Mouse (Mus musculus) bone marrow, adult 2 months (tissue): Measurements from ENCODE around the gene Bloc1s5. TPM values are rescaled to one million over a fixed set of nuclear protein-coding genes. Genes with fewer than 3 reads are reported as not detected.
A peak's percentile ranks its signal among the peaks of the same experiment; 100 is the strongest.
"Not testable (repeated sequence)": the region's sequence is repeated elsewhere in the genome, so short reads cannot be mapped to it uniquely, and the experiment has no call there.

Experiments
- H3K27ac ChIP-seq: fragments of 200-500 bp; 2 replicates; pipeline ENCODE4 v1.5.1; 2012; ENCODE audit warnings: low read depth, mild to moderate bottlenecking, control low read depth, inconsistent platforms, low read length; ENCODE audit not compliant: control insufficient read depth, poor library complexity, insufficient read depth
- H3K4me1 ChIP-seq: fragments of 200-500 bp; 2 replicates; pipeline ENCODE4 v1.6.1; 2011; ENCODE audit warnings: low read length; ENCODE audit not compliant: control insufficient read depth, insufficient read depth
- H3K4me3 ChIP-seq: fragments of 200-500 bp; replicated peaks from 2 replicates; pipeline ENCODE3; 2011; ENCODE audit warnings: mild to moderate bottlenecking, low read depth, low read length, control low read depth; ENCODE audit not compliant: control insufficient read depth
- CTCF ChIP-seq: fragments of 200-500 bp; IDR thresholded peaks from 2 replicates; pipeline ENCODE4 v1.5.1; 2011; ENCODE audit warnings: low read length, control low read depth; ENCODE audit not compliant: control insufficient read depth, insufficient read depth
- POLR2A ChIP-seq: fragments of 200-500 bp; IDR thresholded peaks from 2 replicates; pipeline ENCODE4 v1.6.1; 2011; ENCODE audit warnings: low read depth, mild to moderate bottlenecking, control low read depth, low read length, borderline replicate concordance; ENCODE audit not compliant: control insufficient read depth
- WGBS: fragments of 180-500 bp; shearing (Covaris S2); methylation state at CpG from one replicate; pipeline ENCODE4 v1.1.7; 2018; 5-methylcytosine and 5-hydroxymethylcytosine counted together
- polyA plus RNA-seq: library from polyadenylated mRNA; stranded (reverse); fragments of >200 nt; gene quantifications from 2 replicates; pipeline ENCODE4 v1.2.4, GENCODE M21; 2011; ENCODE audit warnings: low replicate concordance; ENCODE audit not compliant: missing spikeins, insufficient read depth, insufficient read length

The Bloc1s5 gene
- polyA plus RNA-seq, 1 experiment, result 5.0 TPM

DNA sequence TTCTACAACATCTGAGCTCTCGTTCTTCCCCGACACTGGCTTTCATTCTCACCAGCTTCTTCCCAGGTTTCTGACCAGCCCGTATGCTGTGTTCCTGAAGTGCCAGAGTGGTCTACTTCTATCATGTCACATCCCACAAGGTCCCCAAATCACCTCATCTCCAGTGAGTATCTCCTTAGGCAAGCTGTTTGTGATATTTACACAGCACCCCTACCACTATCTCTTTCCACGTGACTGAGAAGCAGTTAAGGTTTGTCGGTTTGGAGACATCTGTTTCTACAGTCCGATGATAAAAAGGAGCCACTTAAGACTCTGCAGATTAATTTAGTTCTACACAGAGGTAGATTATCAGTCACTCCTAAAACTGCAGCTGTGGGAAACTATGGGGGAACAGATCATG is 2.4 kb downstream of the Bloc1s5 start:
- Histone ChIP-seq H3K27ac (peak overlapping the region; percentile 19; the same call in 1 of the 2 replicates), H3K4me3 (no peak overlapping the region), H3K4me1 (no peaks in the 10 kb centered on the region; the same call in 1 of the 2 replicates)
- TF ChIP-seq POLR2A (no peak), CTCF (no peak)
- 60% methylated on average over 6 of the region's 6 CpGs for WGBS

DNA sequence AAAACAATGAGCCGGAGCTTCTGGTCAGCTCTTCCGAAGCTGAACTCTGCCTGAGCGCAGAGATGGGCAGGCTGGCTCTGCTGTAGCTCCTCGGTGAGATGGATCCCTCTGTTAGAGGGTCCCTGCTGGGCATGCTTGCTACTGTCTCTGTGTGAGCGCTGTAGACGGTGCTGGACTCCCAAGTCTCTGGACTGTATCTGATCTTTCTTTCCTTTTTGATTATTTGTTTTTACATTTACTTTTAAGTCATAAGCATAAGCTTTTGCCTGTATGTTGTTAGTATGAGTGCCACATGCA is 8.7 kb downstream of the Bloc1s5 start:
- 60% methylated on average over 6 of the region's 6 CpGs for WGBS
- no peak for TF ChIP-seq POLR2A
- no peak for TF ChIP-seq CTCF
- Histone ChIP-seq H3K4me1 (no peaks in the 10 kb centered on the region), H3K27ac (no peak overlapping the region; the same call in 1 of the 2 replicates), H3K4me3 (no peak overlapping the region)

DNA sequence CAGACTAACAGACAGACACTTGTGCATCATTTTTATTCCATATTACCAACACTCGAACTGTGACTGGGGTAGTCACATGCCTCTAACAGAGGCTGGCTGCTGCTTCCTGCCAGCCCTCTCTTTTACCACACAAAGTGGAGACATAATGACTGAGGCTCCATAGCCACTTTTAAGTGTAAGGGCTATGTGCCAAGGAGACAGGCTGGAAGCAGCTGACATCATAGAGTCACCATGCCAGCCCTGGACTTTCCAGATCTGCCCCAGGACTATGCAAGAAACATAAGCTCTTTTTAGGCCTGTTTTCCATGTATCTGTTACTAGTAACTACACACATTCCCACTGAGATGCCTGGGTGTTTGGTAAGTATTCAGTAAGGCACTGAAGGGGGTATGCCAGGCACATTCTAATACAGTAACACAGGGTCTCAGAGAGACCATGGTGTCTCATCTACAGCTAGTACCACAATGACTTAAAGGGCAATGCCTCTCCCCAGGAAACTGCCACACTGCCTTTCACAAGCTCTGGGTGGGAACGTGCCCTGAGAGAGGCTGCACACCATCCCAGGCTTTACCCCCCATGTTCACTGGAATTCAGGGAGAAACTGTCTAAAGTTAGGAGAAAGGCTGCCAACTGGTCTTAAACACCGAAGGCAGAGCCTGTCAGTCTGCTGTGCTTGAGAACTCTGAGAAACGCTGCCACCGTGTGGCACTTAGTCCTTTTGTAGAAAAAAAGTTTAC is 9.2 kb downstream of the Bloc1s5 start:
- no peak for TF ChIP-seq POLR2A
- WGBS, result 38% methylated on average over 5 of the region's 5 CpGs

DNA sequence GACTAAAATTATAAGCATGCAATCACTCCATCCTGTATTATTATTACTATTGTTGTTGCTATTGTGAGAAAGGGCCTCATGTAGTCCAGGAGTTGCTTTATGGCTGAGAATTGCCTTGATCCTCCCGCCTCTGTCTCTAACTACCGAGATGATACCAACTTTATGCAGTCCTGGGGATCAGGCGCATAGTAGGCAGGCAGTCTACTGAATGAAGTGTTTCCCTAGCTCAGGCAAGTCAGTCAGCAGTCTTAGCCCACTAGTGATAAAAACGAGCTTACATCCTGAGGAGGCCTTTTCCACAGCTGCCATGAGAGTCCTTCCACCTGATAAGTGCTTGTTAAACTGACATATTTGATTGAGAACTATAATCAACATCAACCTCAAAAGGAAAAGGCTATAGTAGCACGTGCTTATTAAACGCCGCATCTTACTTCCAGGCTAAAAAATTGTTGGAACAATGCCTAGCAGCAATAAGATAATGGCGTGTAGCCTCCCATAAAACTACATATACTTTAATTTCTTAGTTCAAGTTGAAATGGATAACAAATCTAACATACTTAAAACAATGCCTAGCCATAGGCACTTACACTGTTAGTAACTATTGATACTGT is 10.5 kb downstream of the Bloc1s5 start:
- no peak for TF ChIP-seq POLR2A
- no peak for TF ChIP-seq CTCF
- 79% methylated on average over 8 of the region's 8 CpGs for WGBS
- no peak overlapping the region for H3K27ac ChIP-seq
- H3K4me3 ChIP-seq, result no peak overlapping the region
- no peaks in the 10 kb centered on the region for H3K4me1 ChIP-seq

More for the DNA sequence above, 9.2 kb downstream of the Bloc1s5 start:
- H3K27ac ChIP-seq, result no peak overlapping the region; the same call in 1 of the 2 replicates
- H3K4me3 ChIP-seq, result no peak overlapping the region
- H3K4me1 ChIP-seq, result no peaks in the 10 kb centered on the region

DNA sequence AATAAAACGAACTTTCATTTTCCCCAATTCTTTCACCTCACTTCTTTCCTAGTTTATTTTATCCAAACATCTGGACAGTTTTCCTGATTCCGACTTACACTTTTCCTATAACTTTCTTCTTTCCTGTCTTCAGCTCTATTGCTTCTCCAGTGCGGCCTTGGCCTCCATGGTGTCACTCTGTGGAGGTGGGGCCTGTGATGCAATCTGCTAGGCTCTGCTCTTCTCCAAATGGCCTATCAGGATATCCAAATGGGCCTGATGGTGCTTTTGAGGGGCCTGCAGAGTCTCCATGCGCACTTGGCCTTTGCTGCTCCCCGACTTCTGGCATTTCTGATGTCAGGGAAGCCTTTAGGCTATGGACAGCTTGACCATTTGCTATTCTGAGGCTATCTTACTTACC is 11.6 kb downstream of the Bloc1s5 start:
- TF ChIP-seq POLR2A, result no peak
- TF ChIP-seq CTCF, result no peak
- WGBS, result 86% methylated on average over 5 of the region's 5 CpGs
- H3K4me1 ChIP-seq, result no peaks in the 10 kb centered on the region
- H3K4me3 ChIP-seq, result no peak overlapping the region
- H3K27ac ChIP-seq, result no peak overlapping the region

DNA sequence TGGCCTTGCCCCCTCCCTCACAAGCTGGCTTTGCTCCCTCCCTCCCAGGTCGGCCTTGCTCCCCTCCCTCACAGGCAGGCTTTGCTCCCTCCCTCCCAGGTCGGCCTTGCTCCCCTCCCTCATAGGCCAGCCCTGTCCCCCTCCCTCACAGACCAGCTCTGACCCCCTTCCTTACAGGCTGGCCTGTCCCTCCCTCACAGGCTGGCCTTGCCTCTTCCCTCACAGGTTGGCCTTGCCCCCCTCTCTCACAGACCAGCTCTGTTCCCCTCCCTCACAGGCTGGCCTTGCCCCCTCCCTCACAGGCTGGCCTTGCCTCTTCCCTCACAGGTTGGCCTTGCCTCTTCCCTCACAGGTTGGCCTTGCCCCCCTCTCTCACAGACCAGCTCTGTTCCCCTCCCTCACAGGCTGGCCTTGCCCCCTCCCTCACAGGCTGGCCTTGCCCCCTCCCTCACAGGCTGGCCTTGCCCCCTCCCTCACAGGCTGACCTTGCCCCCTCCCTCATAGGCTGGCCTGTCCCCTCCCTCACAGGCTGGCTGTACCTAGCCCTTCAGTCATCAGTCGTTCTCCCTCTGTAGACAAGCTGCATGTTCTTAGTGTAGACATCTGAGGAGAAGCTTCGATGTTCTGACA is 16.8 kb downstream of the Bloc1s5 start:
- H3K27ac ChIP-seq, H3K4me1 ChIP-seq, H3K4me3 ChIP-seq: not testable (repeated sequence)
- 82% methylated on average over 4 of the region's 4 CpGs for WGBS

DNA sequence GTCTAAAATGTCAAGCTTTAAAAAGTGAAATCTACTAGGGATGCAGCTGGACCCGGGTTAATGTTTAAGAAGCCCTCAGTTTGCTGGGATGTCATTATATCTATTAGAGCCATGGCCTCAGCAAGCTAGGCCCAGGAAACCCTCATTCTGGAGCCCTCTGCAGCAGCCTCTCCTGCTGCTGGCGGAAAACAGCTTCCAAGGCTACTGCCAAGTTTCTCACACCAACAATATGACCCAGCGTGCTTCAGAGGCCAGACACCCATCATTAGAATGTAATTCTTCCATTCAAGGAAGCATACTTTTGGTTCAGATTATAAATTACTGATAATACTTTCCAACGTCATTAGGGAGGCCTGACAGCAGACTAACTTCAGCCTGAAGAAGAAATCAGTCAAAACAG is 18.0 kb downstream of the Bloc1s5 start:
- WGBS, result 71% methylated on average over 4 of the region's 4 CpGs
- H3K4me1 ChIP-seq, result no peaks in the 10 kb centered on the region
- no peak overlapping the region for H3K27ac ChIP-seq
- H3K4me3 ChIP-seq, result no peak overlapping the region
- TF ChIP-seq CTCF (no peak), POLR2A (no peak)

DNA sequence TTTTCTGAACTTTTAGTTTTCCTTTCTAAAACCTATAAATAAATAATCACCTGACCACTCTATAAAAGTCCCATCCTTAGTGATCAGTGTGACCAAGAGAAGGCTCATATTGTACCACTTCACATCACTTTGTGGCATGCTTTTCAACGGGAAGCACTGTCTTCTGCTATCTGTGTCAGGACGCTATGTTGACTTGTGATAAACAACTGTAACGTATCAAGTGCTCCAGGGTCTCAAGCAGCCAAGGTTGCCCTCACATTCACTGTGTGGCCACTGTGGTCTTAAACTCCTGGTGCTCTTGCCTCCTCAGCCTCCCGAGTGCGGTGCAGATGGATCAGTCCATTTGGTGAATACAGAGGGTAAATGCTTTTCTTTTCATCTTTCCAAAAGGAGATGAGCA is 19.3 kb downstream of the Bloc1s5 start:
- TF ChIP-seq CTCF (no peak), POLR2A (no peak)
- 61% methylated on average over 5 of the region's 5 CpGs for WGBS
- no peaks in the 10 kb centered on the region for H3K4me1 ChIP-seq
- H3K4me3 ChIP-seq, result no peak overlapping the region
- no peak overlapping the region for H3K27ac ChIP-seq

DNA sequence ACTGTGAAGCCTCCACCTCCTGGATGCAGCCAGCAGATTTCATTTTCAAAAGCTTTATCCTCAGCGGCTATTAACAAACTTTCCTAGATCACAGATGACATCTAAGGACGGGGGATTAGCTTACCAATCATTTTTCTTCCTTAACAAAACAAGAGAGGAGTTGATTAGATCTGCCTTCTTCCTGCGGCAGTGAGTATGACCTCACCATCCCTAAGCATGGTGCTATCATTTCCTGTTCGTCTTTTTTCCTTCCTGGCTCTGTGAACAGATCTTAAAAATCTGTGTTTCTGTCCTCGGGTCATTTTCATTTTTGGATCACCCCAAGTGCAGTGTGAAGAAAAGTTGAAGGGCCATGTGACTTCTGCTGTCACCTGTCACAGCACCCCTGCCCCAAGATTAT is 20.6 kb downstream of the Bloc1s5 start:
- 43% methylated on average over 5 of the region's 5 CpGs for WGBS
- TF ChIP-seq POLR2A, result no peak
- no peak for TF ChIP-seq CTCF
- no peak overlapping the region for H3K27ac ChIP-seq
- H3K4me1 ChIP-seq, result no peaks in the 10 kb centered on the region
- no peak overlapping the region for H3K4me3 ChIP-seq
